ENCODE assay signal across 21 mouse cellular contexts in genomic region chr3:37439770-37440169, GRCm38 (mm10). TPM values are rescaled to one million over a fixed set of nuclear protein-coding genes. Genes with fewer than 3 reads are reported as not detected.
DNase-seq lines count a peak whose midpoint lies in the region; ATAC-seq lines count a peak whose summit lies in the region.
"Had no signal": no experiment of that assay in that cellular context is flagged by ENCODE, and none has a peak within 500 bp of the region (broad histone marks: within the 10 kb centered on the region; RNA-seq: fewer than 3 reads in every experiment).

No protein-coding gene starts in this region.

- no peak overlapping the region for H3K9ac ChIP-seq in heart, embryonic 11.5 days (ENCODE audit: low read depth, low read length)
- H3K9ac ChIP-seq: embryonic facial prominence, embryonic 13.5 days; forebrain, embryonic 15.5 days; hindbrain, embryonic 14.5 days; lung, embryonic 15.5 days; neural tube, embryonic 15.5 days had no signal

- WGBS in heart, embryonic 11.5 days (ENCODE audit: insufficient replicate concordance): 86% methylated on average over 1 of the region's 1 CpGs

- DNase-seq in heart, adult 8-10 months (ENCODE audit: low spot score): peak; percentile 39
- peak; percentile 48 to 61 for DNase-seq in kidney, postnatal 4 days
- no peak for DNase-seq in kidney, adult 9 months
- peak; percentile 18 to 19 for DNase-seq in urinary bladder, postnatal 36 days (ENCODE audit: low spot score in 2 of 2)
- DNase-seq in urinary bladder, postnatal 10 days (ENCODE audit: low spot score): no peak
- no peak for DNase-seq in gastrocnemius, postnatal 10 days
- DNase-seq: adrenal gland, postnatal 25 days; cerebellum, adult 11 months; cerebellum, postnatal 10 days; right cerebral cortex, postnatal 14 days; spleen, adult 18-20 months had no signal

- no peak overlapping the region for H3K4me3 ChIP-seq in heart, embryonic 11.5 days (ENCODE audit: low read depth, low read length)
- H3K4me3 ChIP-seq: embryonic facial prominence, embryonic 13.5 days; forebrain, embryonic 15.5 days; lung, embryonic 15.5 days; neural tube, embryonic 15.5 days had no signal

- no peaks in the 10 kb centered on the region for H3K36me3 ChIP-seq in heart, embryonic 11.5 days (ENCODE audit: control insufficient read depth, insufficient read depth, low read length)

- H3K9me3 ChIP-seq in heart, embryonic 11.5 days (replicated peaks; ENCODE audit: control insufficient read depth, low read length): no peaks in the 10 kb centered on the region
- H3K9me3 ChIP-seq: embryonic facial prominence, embryonic 13.5 days; forebrain, embryonic 15.5 days; G1E; lung, embryonic 15.5 days; neural tube, embryonic 15.5 days had no signal

- no peak overlapping the region for H3K4me2 ChIP-seq in heart, embryonic 11.5 days
- H3K4me2 ChIP-seq: embryonic facial prominence, embryonic 13.5 days; forebrain, embryonic 15.5 days; hindbrain, embryonic 14.5 days; liver, embryonic 11.5 days; lung, embryonic 15.5 days; neural tube, embryonic 15.5 days had no signal

- H3K4me1 ChIP-seq in heart, embryonic 11.5 days (ENCODE audit: control insufficient read depth, insufficient read depth, low read length): no peaks in the 10 kb centered on the region
- H3K4me1 ChIP-seq: embryonic facial prominence, embryonic 13.5 days; forebrain, embryonic 15.5 days; lung, embryonic 15.5 days; neural tube, embryonic 15.5 days had no signal

- H3K27me3 ChIP-seq in heart, embryonic 11.5 days (ENCODE audit: control insufficient read depth, insufficient read depth, low read length): no peaks in the 10 kb centered on the region
- H3K27me3 ChIP-seq: embryonic facial prominence, embryonic 13.5 days; forebrain, embryonic 15.5 days; lung, embryonic 15.5 days; neural tube, embryonic 15.5 days had no signal

- H3K27ac ChIP-seq in heart, embryonic 11.5 days (ENCODE audit: low read depth, low read length): no peak overlapping the region
- H3K27ac ChIP-seq: embryonic facial prominence, embryonic 13.5 days; forebrain, embryonic 15.5 days; hindbrain, embryonic 14.5 days; neural tube, embryonic 15.5 days had no signal

- ATAC-seq in heart, embryonic 11.5 days (replicated peaks; ENCODE audit: insufficient number of reproducible peaks, low FRiP score, low TSS enrichment): no peak
- ATAC-seq: forebrain, embryonic 15.5 days; intestine, postnatal 0 days; midbrain, embryonic 16.5 days had no signal

RNA-seq across cellular contexts. Expression of gene Nudt6, which starts 19.8 kb away (rescaled TPM):
- 10 to 100 TPM; 32.4 to 40.0 (median 33.8) TPM for total RNA-seq in heart, adult 8-10 months (2022)
- 8.2 and 13.2 TPM in 2 replicates for polyA plus RNA-seq in heart, embryonic 11.5 days (2014; fragmentation: Nextera tagmentation; extraction: Ambion mirVana)
- 10 to 100 TPM; 24.8 to 25.5 TPM for total RNA-seq in gastrocnemius, postnatal 10 days (2021)

RNA-seq across cellular contexts. Expression of gene Spata5, which starts 20.1 kb away (rescaled TPM):
- 10 to 100 TPM; 12.4 to 15.8 (median 15.4) TPM for total RNA-seq in heart, adult 8-10 months (2022)
- 27.8 TPM in 2 replicates for polyA plus RNA-seq in heart, embryonic 11.5 days (2014; fragmentation: Nextera tagmentation; extraction: Ambion mirVana)
- 10 to 100 TPM; 14.5 to 14.8 TPM for total RNA-seq in gastrocnemius, postnatal 10 days (2021)

Comparison
In these comparisons a context has a peak if more than half of its experiments do, and no peak if none do; other contexts are left out.
1. DNase-seq: peak in heart, adult 8-10 months (single experiment), kidney, postnatal 4 days (2 of 2) and urinary bladder, postnatal 36 days (2 of 2); none in kidney, adult 9 months (single experiment), urinary bladder, postnatal 10 days (single experiment) and gastrocnemius, postnatal 10 days (single experiment).